In genomic region chr9:23700567-23700966, GRCm38 (mm10) we compare ENCODE assay signal across 25 mouse cellular contexts.
"Had no signal": no experiment of that assay in that cellular context is flagged by ENCODE, and none has a peak within 500 bp of the region (broad histone marks: within the 10 kb centered on the region; RNA-seq: fewer than 3 reads in every experiment).

No protein-coding gene starts in this region.

- H3K27me3 ChIP-seq: heart, embryonic 13.5 days; heart, embryonic 15.5 days; hindbrain, embryonic 13.5 days; hindbrain, embryonic 15.5 days; kidney, embryonic 15.5 days; limb, embryonic 13.5 days had no signal

- DNase-seq: forebrain, postnatal 0 days; gastrocnemius, postnatal 14 days; gastrocnemius, postnatal 36 days; heart, adult 11 months; heart, adult 2 months; heart, postnatal 14 days; heart, postnatal 36 days; kidney, adult 11 months; kidney, adult 2 months; kidney, adult 9 months; kidney, postnatal 14 days; kidney, postnatal 36 days; layer of hippocampus, adult 9-11 months; layer of hippocampus, postnatal 36 days; left cerebral cortex, postnatal 4 days had no signal

- ATAC-seq: forebrain, postnatal 0 days; hindbrain, postnatal 0 days; intestine, embryonic 16.5 days had no signal

- H3K4me2 ChIP-seq: heart, embryonic 11.5 days; heart, embryonic 13.5 days; heart, embryonic 15.5 days; hindbrain, embryonic 13.5 days; hindbrain, embryonic 15.5 days; kidney, embryonic 15.5 days; limb, embryonic 13.5 days had no signal

- H3K9ac ChIP-seq: forebrain, postnatal 0 days; heart, embryonic 13.5 days; heart, embryonic 15.5 days; hindbrain, embryonic 13.5 days; hindbrain, embryonic 15.5 days; kidney, embryonic 15.5 days; limb, embryonic 13.5 days had no signal

- H3K4me3 ChIP-seq: heart, adult 2 months; heart, embryonic 13.5 days; heart, embryonic 15.5 days; hindbrain, embryonic 13.5 days; hindbrain, embryonic 15.5 days; kidney, embryonic 15.5 days; limb, embryonic 13.5 days had no signal

- H3K36me3 ChIP-seq: heart, embryonic 13.5 days; heart, embryonic 15.5 days; hindbrain, embryonic 13.5 days; hindbrain, embryonic 15.5 days; kidney, embryonic 15.5 days; limb, embryonic 13.5 days had no signal

- H3K9me3 ChIP-seq: heart, embryonic 13.5 days; heart, embryonic 15.5 days; hindbrain, embryonic 13.5 days; hindbrain, embryonic 15.5 days; kidney, embryonic 15.5 days; limb, embryonic 13.5 days had no signal

- H3K27ac ChIP-seq: heart, adult 2 months; heart, embryonic 13.5 days; heart, embryonic 15.5 days; hindbrain, embryonic 13.5 days; hindbrain, embryonic 15.5 days; hindbrain, postnatal 0 days; kidney, embryonic 15.5 days; kidney, postnatal 0 days; limb, embryonic 13.5 days had no signal

- H3K4me1 ChIP-seq: heart, embryonic 13.5 days; heart, embryonic 15.5 days; hindbrain, embryonic 13.5 days; hindbrain, embryonic 15.5 days; kidney, embryonic 15.5 days; limb, embryonic 13.5 days had no signal
